Mouse (Mus musculus) forebrain, postnatal 0 days (tissue): ENCODE measurements at regions not wholly inside any gene's neighbourhood (a gene's known extent, or its start where the extent isn't known, plus 50 kb on each side); places are given as distances from the start of the nearest gene placed in this dataset.

Experiments used
- ATAC-seq: fragments of 200-750 bp; cut with Nextera tagmentation; 2 replicates; pipeline ENCODE4 v1.8.0; 2017; ENCODE audit warnings: mild to moderate bottlenecking, moderate library complexity
- DNase-seq: peaks from one replicate; pipeline ENCODE4 v3.0.0-alpha.2; 2015
- H3K27ac ChIP-seq: fragments of 300-500 bp; sonication (generic); 2 replicates; pipeline ENCODE4 v1.5.1; 2014; ENCODE audit warnings: low read depth, mild to moderate bottlenecking, antibody characterized with exemption, low read length, moderate library complexity, mixed read lengths
- H3K27me3 ChIP-seq: fragments of 300-500 bp; sonication (generic); 2 replicates; pipeline ENCODE4 v1.6.1; 2014; ENCODE audit warnings: mild to moderate bottlenecking, low read length, mixed read lengths; ENCODE audit not compliant: insufficient read depth
- H3K36me3 ChIP-seq: fragments of 300-500 bp; sonication (generic); 2 replicates; pipeline ENCODE4 v1.6.1; 2014; ENCODE audit warnings: mild to moderate bottlenecking, moderate library complexity; ENCODE audit not compliant: insufficient read depth
- H3K4me1 ChIP-seq: fragments of 300-500 bp; sonication (generic); 2 replicates; pipeline ENCODE4 v1.6.1; 2014; ENCODE audit warnings: antibody characterized with exemption; ENCODE audit not compliant: insufficient read depth
- H3K4me2 ChIP-seq: fragments of 300-500 bp; sonication (generic); 2 replicates; pipeline ENCODE4 v1.6.1; 2014; ENCODE audit warnings: low read depth, mild to moderate bottlenecking, moderate library complexity
- H3K4me3 ChIP-seq: fragments of 300-500 bp; sonication (generic); 2 replicates; pipeline ENCODE4 v1.5.1; 2014; ENCODE audit warnings: low read depth, low read length, mixed read lengths
- H3K9ac ChIP-seq: fragments of 300-500 bp; sonication (generic); 2 replicates; pipeline ENCODE4 v1.6.1; 2014; ENCODE audit warnings: mild to moderate bottlenecking
- H3K9me3 ChIP-seq: fragments of 300-500 bp; sonication (generic); 2 replicates; pipeline ENCODE4 v1.6.1; 2016; ENCODE audit warnings: low read length
- CTCF ChIP-seq: sonication (generic); IDR thresholded peaks from 2 replicates; pipeline ENCODE4 v1.5.1; 2016; ENCODE audit warnings: antibody characterized with exemption, control low read depth, low read depth
- WGBS: fragments of 180-500 bp; shearing (Covaris S2); extraction: QIAGEN DNeasy Blood & Tissue Kit; methylation state at CpG from one replicate; pipeline ENCODE4 v1.1.7; 2014; 5-methylcytosine and 5-hydroxymethylcytosine counted together

DNA sequence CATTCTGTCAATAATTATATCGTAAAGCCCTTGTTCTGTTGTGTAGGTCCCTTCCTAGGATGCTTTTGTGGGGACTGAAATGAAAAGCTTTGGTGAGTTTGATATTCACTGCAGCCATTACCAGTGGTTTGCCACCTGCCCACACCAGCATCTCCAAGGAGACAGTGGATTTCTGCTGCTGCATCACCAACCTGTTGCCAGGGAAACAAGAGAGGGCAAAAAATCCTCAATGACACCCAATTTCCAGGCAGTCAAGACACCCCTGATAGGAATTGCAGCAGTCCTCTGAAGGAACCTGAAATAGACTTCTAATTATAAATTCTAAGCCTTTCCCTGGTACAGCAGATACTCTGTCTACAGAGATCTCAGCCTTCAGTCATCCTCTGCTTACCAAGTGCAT is 56.1 kb upstream of the Gap43 start:
- ATAC-seq: peak; percentile 47; the same call in 1 of the 2 replicates
- H3K4me3 ChIP-seq: no peak overlapping the region
- H3K27me3 ChIP-seq: no peaks in the 10 kb centered on the region
- no peak overlapping the region for H3K27ac ChIP-seq
- H3K36me3 ChIP-seq: no peaks in the 10 kb centered on the region
- 47% methylated on average over 1 of the region's 1 CpGs for WGBS
- no peak overlapping the region for H3K9ac ChIP-seq
- peak; percentile 33 for DNase-seq
- peaks cover 6% of the 10 kb centered on the region; the same call in 1 of the 2 replicates for H3K4me1 ChIP-seq
- TF ChIP-seq CTCF: no peak
- no peaks in the 10 kb centered on the region for H3K9me3 ChIP-seq
- H3K4me2 ChIP-seq: no peak overlapping the region
